Mouse (Mus musculus): ENCODE measurements around the gene Rapgef2. TPM values are rescaled to one million over a fixed set of nuclear protein-coding genes. Genes with fewer than 3 reads are reported as not detected.

Rapgef2 gene
- total RNA-seq, 2 experiments from 2014 or later = 22.9 to 23.0 TPM

DNA sequence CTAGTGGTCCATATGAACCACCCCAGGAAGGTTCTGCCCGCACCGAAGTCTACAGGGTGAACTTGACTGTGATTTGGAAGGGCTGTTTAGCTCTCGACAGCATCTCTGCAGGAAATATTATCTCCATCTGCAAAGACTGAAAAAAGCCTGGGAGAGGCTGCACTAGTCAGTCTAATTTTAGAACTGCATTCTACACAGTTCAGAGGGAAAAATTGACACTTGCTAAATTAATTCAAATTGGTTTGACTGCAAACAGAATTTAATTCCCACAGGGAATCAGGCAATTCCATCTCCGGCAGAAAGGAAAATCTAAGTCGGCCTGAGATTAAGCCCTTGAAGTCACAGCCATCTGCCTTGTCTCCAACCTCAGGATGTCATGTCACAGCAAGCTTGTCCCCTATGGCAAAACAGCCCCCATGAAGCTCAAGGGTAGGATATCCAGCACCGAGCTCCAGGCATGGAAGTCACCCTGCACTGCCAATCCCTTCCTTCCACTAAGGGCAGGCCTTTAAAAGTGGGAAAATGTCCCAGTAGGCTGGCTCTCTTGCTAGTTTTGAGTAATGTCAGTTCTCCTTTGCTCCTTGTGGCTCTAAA, 262.5 kb downstream of the Rapgef2 start:
- DNase-seq = no peak

DNA sequence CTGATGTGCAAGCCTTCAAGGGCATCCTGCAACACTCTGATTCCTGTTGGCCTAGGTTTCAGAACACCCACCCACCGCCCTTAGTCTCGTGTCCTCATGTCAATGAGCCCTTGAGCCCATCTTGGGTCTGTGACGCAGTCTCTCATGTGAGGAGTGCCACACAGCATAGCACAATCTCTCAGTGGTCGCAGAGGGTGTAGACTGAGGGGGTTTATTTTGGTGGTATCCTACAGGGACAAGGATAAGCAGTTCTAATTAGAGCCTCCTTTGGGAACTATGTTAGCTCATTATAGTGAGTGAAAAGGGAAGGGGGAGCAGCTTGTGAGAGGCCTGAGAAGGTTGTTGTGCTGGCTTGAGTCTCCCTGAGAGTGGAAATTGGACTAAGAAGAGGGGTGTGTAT, 263.6 kb downstream of the Rapgef2 start:
- DNase-seq = no peak

DNA sequence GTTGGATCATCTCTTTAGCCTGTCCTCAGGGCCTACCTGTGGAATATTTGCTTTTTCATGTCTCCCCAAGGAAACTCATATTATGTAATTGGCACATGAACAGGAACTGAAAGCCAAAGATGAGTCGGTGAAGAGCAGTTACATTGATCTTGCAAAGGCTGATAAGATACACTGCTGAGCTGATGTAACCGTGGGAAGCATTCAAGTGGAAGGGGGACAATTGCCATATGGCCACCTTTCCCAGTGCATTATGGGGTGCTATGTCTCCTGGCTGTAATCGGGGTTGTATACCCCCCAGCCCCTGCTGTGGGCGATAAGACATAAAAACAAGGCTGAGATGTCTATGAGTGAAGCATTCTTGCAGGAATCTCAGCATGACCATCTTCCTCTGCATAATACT, 268.9 kb downstream of the Rapgef2 start:
- DNase-seq = no peak

DNA sequence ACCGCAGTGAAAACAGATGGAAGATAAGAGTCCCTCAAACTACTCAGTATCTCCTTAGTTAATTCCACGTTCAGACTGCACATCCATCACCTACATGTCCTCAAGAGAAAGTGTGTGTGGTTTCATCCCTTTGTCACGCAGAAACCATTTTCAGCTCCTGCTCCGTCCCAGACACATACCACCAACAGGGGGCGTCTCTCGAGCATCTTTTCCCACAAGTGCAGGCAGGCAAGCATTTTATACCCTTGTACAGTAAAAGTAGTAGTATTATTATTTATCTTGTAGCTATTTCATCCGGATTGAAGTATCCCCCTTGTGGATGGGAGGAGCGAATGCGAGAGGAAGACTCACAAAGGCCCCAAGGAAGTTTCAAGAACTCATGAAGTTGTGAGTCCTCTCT, 269.5 kb downstream of the Rapgef2 start:
- no peak for DNase-seq

DNA sequence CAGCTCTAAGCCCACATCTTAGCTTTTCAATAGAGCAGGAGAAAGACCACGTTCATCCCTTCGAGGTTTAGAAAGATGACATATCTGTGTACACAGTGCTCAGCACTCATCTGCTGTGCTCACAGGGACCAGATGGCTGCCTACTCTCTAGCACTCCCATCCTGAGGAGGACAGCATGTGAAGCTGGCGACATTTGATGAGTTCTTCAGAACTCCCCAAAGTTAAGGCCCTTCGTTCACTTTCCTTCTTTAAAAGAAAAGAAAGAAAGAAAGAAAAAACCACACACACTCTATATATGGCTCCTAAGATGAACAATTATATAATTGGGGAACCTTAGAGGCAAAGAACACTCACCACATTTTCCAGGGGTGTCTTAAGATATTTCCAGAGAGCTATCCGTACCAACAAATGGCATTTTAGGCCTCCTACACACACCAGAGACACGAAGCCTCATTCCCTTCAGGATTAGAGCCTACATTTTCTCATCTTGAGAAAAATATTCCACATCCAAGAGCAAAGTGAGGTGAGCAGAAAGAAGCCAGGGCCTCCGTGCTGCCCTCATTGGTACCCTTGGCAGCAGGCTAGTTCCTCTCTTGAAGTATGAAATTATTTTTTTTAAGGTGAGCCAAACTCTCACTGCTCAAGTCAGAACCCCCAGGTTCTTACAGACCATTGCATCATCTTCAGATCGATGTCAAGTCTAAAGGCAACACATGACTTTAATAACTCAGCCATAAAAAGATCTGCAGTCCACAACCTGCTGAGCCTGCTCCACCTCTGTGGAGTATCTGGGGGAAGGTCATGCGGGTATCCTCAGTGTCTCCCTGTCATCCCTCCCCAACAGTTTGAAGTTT, 270.5 kb downstream of the Rapgef2 start:
- no peak for DNase-seq

Other genes starting within 250 kb of the Rapgef2 start
- not detected for gene Gm17359, start 50.1 kb upstream of the Rapgef2 start, total RNA-seq (2021)